Mouse (Mus musculus) embryonic facial prominence, embryonic 10.5 days (tissue): Measurements from ENCODE around the gene D8Ertd738e. TPM values are rescaled to one million over a fixed set of nuclear protein-coding genes. Genes with fewer than 3 reads are reported as not detected.

Source experiments
- DNase-seq: peaks from one replicate; pipeline ENCODE4 v3.0.0-alpha.2; 2017; ENCODE audit warnings: low spot score
- H3K27ac ChIP-seq: fragments of 300-500 bp; sonication (generic); replicated peaks from 2 replicates; pipeline ENCODE4 v1.5.1; 2016; ENCODE audit warnings: mild to moderate bottlenecking
- H3K27me3 ChIP-seq: fragments of 300-500 bp; sonication (generic); replicated peaks from 2 replicates; pipeline ENCODE4 v1.6.1; 2016; ENCODE audit warnings: low read depth, mild to moderate bottlenecking; ENCODE audit not compliant: poor library complexity, severe bottlenecking
- H3K36me3 ChIP-seq: fragments of 300-500 bp; sonication (generic); replicated peaks from 2 replicates; pipeline ENCODE4 v1.6.1; 2016; ENCODE audit warnings: mild to moderate bottlenecking, moderate library complexity
- H3K4me1 ChIP-seq: fragments of 300-500 bp; sonication (generic); 2 replicates; pipeline ENCODE4 v1.6.1; 2016
- H3K4me3 ChIP-seq: fragments of 300-500 bp; sonication (generic); 2 replicates; pipeline ENCODE4 v1.5.1; 2016; ENCODE audit warnings: mild to moderate bottlenecking, moderate library complexity
- H3K9me3 ChIP-seq: fragments of 300-500 bp; sonication (generic); 2 replicates; pipeline ENCODE4 v1.6.1; 2016; ENCODE audit warnings: mild to moderate bottlenecking
- WGBS: fragments of 180-500 bp; shearing (Covaris S2); methylation state at CpG from one replicate; pipeline ENCODE4 v1.1.7; 2016; 5-methylcytosine and 5-hydroxymethylcytosine counted together
- polyA plus RNA-seq: library from polyadenylated mRNA; unstranded; fragments of >200 nt; fragmentation: Nextera tagmentation; extraction: Ambion mirVana; gene quantifications from 2 replicates; pipeline ENCODE4 v1.2.1, GENCODE M21; 2016

The D8Ertd738e gene
- polyA plus RNA-seq, 1 experiment from 2014 or later, result 427 TPM

DNA sequence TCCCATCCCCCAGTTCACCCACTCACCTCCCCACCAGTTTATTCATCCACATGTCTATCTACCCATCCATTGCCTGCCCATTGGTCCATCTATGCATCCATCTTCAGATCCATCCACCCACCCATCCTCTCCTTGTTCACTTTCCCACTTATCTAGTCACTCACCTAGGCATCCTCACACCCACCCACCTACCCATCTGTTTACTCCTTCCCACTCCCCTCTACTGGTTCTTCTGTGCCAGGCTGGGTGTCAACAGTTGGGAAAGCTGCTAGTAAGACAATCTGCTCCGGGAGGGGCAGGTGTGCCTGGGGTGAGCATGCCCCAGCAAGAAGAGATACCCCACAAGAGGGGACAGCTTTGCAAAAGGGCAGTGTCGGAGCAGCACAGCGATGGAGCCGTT, 11.6 kb upstream of the D8Ertd738e start:
- H3K4me3 ChIP-seq, result no peak overlapping the region
- no peak overlapping the region for H3K27ac ChIP-seq
- WGBS, result 95% methylated on average over 4 of the region's 4 CpGs
- H3K9me3 ChIP-seq, result no peaks in the 10 kb centered on the region
- peaks cover 18% of the 10 kb centered on the region for H3K4me1 ChIP-seq
- peaks cover 83% of the 10 kb centered on the region for H3K36me3 ChIP-seq
- DNase-seq, result no peak
- no peaks in the 10 kb centered on the region for H3K27me3 ChIP-seq

DNA sequence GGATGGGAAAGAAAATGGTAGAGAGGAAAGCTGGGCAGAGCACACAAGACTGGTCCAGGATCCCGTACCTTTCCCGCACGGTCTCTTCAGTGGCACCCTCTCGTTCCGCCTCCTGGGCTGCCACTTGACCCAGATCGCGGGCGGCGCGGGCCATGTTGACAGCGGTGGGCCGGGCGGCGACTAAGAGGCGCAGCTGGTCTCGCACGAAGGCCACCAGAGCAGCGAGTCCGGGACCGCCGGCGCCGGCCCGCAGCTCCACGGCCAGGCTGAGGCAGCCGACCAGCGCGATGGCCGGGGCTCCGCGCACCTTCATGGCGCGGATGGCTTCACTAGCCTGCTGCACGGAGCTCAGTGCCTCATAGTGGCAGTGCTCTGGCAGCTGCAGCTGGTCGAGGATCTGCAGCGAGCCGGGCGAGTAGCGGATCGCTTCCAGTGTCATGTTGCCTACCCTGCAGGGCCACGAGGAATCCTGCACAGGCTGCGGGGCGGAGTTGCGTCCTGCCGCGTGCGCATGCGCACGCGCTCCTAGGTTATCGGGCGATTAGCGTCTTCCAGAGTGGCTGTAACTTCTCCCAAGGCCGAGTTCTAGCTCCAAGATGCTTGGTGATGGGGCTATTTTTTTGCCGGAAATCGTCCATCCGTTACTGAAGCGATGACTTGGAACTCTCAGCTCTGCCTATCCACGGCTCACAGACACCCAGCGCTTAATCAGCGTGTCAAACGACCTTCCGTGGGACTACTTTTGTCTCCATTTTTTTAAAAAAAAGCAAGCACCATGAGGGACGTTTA, 7.5 kb upstream of the D8Ertd738e start, which contains the start of gene Mri1:
TSS of gene Mri1 (minus strand) at position 505 of the 789 bp plus-strand sequence.
- H3K4me1 ChIP-seq, result peaks cover 22% of the 10 kb centered on the region
- no peaks in the 10 kb centered on the region for H3K27me3 ChIP-seq
- H3K4me3 ChIP-seq, result peak within 1 kb of the TSS; percentile 89
- H3K27ac ChIP-seq, result peak within 1 kb of the TSS; percentile 89
- H3K36me3 ChIP-seq, result peaks cover 82% of the 10 kb centered on the region
- DNase-seq, result peak; percentile 94
- no peaks in the 10 kb centered on the region for H3K9me3 ChIP-seq
- under 1% methylated on average over 64 of the region's 64 CpGs for WGBS

DNA sequence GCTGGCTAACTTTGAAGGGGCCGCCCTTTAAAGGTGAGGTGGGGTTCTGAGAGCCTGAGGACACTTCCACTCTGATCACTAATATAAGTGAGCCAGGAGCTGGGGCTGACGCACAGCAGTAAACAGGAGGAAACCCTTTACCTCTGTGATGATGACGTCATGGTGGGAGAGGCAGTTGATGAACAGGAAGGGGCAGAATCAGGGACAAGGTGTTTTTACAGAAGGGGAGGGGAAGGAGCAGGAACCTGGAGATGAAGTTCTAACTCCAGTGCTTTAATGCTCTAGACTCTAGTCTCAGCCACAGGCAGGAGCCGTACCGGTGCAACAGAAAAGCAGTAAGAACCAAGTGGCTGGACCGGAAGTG, 6.9 kb upstream of the D8Ertd738e start:
- Histone ChIP-seq H3K4me3 (peak overlapping the region; percentile 89), H3K27me3 (no peaks in the 10 kb centered on the region), H3K27ac (peak overlapping the region; percentile 89), H3K9me3 (no peaks in the 10 kb centered on the region), H3K4me1 (peaks cover 22% of the 10 kb centered on the region), H3K36me3 (peaks cover 82% of the 10 kb centered on the region)
- 15% methylated on average over 6 of the region's 6 CpGs for WGBS
- DNase-seq, result no peak

DNA sequence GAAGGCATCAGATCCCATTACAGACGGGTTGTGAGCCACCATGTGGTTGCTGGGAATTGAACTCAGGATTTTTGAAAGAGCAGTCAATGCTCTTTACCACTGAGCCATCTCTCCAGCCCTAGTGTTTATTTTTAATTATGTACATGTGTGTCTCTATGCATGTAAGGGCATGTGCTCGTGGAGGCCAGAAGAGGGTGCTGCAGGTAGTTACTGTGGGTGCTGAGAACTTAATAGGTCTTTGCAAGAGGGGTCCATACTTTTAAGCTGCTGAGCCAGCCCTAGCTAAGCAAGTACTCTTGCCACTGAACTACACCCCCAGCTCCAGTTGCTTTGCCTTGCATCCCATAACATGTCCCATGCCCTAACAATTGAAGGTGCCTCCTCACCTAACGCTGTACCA, 6.3 kb upstream of the D8Ertd738e start:
- H3K27ac ChIP-seq, result peak overlapping the region; percentile 89
- no peaks in the 10 kb centered on the region for H3K27me3 ChIP-seq
- no peaks in the 10 kb centered on the region for H3K9me3 ChIP-seq
- peaks cover 22% of the 10 kb centered on the region for H3K4me1 ChIP-seq
- H3K36me3 ChIP-seq, result peaks cover 82% of the 10 kb centered on the region
- H3K4me3 ChIP-seq, result peak overlapping the region; percentile 89
- DNase-seq, result no peak
- WGBS, result 81% methylated on average over 3 of the region's 3 CpGs

DNA sequence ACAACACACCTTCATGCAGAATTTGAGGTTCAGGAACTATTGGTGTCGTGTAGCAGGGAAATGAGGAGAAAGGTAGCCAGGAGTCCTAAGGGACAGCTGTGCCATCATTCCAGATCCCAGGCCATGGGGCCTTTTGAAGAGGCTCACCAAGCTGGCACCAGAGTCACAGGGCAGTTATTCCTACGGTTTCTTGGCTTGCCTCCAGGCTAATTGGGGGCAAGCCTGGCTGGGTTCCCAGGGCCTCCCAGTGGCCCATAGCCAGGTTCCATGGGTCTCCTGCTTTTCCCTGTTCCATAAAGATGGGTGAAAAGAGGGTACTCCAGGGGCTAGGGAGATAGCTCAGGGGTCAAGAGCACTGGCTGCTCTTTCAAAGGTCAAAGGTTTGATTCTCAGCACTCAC, 7.7 kb downstream of the D8Ertd738e start:
- Histone ChIP-seq H3K4me3 (no peak overlapping the region), H3K9me3 (no peaks in the 10 kb centered on the region), H3K27me3 (no peaks in the 10 kb centered on the region), H3K36me3 (peaks cover 36% of the 10 kb centered on the region), H3K27ac (no peak overlapping the region), H3K4me1 (peaks cover 8% of the 10 kb centered on the region)
- no peak for DNase-seq
- 80% methylated on average over 2 of the region's 2 CpGs for WGBS

DNA sequence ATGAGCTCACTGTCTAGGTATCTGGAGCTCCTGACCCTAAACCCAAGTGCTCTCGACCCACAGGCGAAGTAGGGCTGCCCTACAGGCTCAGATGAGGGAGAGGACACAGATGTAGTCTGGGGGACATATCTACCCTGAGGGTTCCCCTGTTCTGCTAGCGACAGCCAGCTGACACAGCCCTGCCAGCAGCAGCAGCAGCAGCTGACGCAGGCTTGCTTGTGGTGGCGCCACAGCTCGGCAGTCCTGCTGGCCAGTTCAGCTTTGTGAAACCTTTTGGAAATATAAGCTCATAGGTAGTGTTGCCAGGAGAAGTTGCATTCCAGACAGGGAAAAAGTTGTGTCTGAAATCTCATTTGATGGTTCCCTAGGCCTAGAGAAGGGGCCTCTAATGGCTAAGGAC, 8.4 kb downstream of the D8Ertd738e start:
- H3K4me1 ChIP-seq, result peaks cover 11% of the 10 kb centered on the region
- no peak overlapping the region for H3K27ac ChIP-seq
- peaks cover 30% of the 10 kb centered on the region for H3K36me3 ChIP-seq
- H3K27me3 ChIP-seq, result no peaks in the 10 kb centered on the region
- H3K9me3 ChIP-seq, result no peaks in the 10 kb centered on the region
- 59% methylated on average over 6 of the region's 6 CpGs for WGBS
- no peak for DNase-seq
- no peak overlapping the region for H3K4me3 ChIP-seq

DNA sequence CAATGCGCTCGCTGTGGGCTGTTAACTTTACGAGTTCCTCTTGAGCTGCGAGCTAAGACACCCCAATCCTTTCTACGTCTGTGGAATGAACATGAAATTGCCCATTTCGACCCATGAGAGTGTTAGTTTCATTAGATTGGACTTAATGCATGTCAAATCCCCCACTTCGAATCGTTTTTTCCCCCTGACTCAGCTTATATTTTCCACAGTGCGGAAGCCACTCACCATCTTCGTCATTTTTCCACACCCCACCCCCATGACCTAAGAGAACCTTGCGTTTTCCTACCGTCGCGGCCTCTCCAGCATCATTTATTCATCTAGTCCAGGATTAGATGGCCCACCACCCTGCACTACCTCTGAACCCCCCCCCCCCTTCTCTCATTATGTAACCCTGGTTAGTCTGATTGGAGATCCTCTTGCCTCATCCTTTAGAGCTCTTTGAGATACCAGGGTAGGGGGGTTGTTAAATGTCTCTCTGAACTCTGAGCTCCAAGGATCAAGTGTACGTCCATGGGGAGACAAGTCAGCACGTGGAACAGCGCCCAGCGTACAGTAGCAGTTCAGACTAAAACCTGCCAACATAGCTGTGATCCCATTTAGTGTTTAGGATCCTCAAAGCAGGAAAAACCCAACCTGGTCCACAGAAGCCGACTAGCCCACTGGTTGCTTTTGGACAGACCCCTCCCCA, 11.8 kb downstream of the D8Ertd738e start:
- H3K9me3 ChIP-seq, result no peaks in the 10 kb centered on the region
- H3K27me3 ChIP-seq, result no peaks in the 10 kb centered on the region
- H3K4me1 ChIP-seq, result peaks cover 28% of the 10 kb centered on the region
- peak overlapping the region; percentile 98 for H3K4me3 ChIP-seq
- peaks cover 23% of the 10 kb centered on the region for H3K36me3 ChIP-seq
- DNase-seq, result no peak
- 20% methylated on average over 19 of the region's 19 CpGs for WGBS
- H3K27ac ChIP-seq, result peak overlapping the region; percentile 97

DNA sequence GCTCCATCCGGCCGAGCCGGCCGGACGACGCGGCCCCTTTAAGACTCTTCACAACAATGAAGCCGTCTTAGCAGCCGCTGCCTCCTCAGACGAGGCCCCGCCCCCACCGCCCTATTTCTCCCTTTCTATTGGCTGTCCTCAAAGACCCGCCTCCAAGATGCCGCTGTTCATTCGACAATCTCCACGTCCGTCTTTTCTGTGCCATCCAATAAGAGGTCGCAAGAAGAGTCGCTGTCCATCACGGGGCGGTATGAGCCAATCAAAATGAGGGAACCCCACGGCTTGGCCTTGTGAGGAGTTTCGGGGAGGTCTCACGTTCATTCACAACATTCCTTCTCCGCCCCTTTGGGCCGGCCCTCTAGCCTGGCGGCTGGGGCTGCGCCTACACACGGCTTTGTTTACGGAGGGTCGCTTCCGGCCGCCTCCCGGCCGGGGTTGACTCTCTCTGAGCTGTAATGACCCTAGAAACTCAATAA, 12.5 kb downstream of the D8Ertd738e start, which contains the start of gene Zswim4:
TSS of gene Zswim4 (minus strand) at position 58 of the 476 bp plus-strand sequence.
- H3K9me3 ChIP-seq, result no peaks in the 10 kb centered on the region
- no peaks in the 10 kb centered on the region for H3K27me3 ChIP-seq
- peak within 1 kb of the TSS; percentile 98 for H3K4me3 ChIP-seq
- peak; percentile 98 for DNase-seq
- H3K4me1 ChIP-seq, result peaks cover 28% of the 10 kb centered on the region
- peaks cover 29% of the 10 kb centered on the region for H3K36me3 ChIP-seq
- H3K27ac ChIP-seq, result peak within 1 kb of the TSS; percentile 97
- under 1% methylated on average over 35 of the region's 35 CpGs for WGBS

DNA sequence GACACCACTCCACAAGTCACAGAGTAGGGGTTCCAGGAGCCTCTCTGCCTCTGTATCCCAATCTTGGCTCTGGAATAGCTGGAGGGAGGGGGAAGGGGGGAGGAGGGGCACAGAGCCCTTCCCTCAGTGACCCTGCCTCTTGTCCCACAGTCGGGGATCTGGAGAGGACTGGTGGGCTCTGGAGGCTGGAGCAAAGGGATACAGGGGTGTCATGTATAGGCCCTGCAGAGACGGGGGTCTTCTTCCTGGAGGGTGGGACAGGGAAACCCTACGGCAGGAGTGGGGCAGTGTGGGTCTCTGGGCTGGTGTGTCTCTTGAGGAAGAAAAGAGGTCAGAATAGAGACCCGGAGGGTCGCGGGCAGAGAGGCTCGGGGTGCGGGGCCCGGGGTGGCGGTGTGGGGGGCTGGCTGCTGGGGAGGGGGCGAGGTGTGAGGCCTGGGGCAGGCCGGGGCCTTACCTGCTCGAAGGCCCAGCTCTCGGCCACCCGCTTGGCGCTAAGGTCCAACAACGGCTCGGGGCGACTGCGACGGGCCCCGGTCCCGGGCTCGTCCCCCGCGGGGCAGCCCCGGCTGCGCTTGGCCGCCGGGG, 13.0 kb downstream of the D8Ertd738e start:
- peak; percentile 37 for DNase-seq

DNA sequence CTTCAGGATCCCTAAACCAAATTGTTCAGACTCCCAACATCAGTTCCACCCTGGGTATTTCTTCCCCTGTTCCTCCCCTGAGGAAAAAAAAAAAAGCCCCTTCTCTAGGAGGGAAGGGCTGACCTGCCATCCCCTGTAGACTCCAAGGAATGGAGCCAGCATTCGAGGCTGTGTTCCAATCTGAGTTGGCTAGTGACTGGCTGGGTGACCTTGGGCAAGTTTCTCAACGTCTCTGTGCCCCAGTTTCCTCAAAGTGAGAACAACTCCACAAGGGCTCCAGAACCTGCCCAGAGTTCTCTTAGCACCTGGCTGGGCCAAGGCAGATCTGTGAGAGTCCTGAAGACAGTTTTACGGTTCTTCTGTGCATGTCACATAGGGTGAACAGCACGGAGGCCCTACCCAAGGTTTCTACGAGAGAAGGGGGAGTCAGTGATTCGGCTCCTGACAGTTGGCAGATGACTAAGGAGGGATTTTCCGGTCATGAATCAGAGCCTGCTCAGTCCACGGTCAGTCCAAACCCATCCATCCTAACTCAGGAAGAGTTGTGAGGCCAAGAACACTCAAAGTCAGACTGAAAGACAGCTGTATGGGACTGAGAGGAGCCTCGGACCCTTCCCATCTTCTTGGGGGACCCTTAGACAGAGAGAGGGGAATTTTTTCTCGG, 13.6 kb downstream of the D8Ertd738e start:
- DNase-seq, result no peak
- Histone ChIP-seq H3K4me3 (peak overlapping the region; percentile 98), H3K36me3 (peaks cover 41% of the 10 kb centered on the region), H3K9me3 (no peaks in the 10 kb centered on the region), H3K27me3 (no peaks in the 10 kb centered on the region), H3K27ac (peak overlapping the region; percentile 97), H3K4me1 (peaks cover 28% of the 10 kb centered on the region)
- WGBS, result 46% methylated on average over 10 of the region's 10 CpGs

More for the DNA sequence above, 13.0 kb downstream of the D8Ertd738e start:
- WGBS, result under 1% methylated on average over 30 of the region's 30 CpGs
- no peaks in the 10 kb centered on the region for H3K27me3 ChIP-seq
- H3K9me3 ChIP-seq, result no peaks in the 10 kb centered on the region
- H3K4me3 ChIP-seq, result peak overlapping the region; percentile 98
- H3K27ac ChIP-seq, result peak overlapping the region; percentile 97
- H3K36me3 ChIP-seq, result peaks cover 35% of the 10 kb centered on the region
- H3K4me1 ChIP-seq, result peaks cover 28% of the 10 kb centered on the region

DNA sequence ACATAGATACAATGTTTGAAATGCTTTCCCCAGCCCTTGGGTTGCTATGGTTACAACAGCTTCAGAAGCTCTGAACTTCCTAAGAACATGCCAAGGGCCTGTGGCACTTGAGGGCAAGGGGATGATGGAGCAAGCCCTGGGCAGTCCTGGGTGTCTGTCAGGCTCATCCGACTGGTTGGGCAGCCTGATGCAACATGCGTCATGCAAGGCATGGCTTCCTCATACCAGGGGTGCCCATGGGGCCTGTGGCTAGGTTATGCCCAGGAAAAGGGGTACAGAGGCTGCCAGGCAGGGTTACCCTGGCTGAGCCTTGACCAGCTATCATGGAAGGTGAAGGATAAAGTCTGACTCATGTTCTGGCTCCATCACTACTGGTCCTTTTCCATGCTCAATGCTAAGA, 16.5 kb downstream of the D8Ertd738e start:
- Histone ChIP-seq H3K4me3 (no peak overlapping the region), H3K4me1 (peaks cover 26% of the 10 kb centered on the region), H3K27me3 (no peaks in the 10 kb centered on the region), H3K36me3 (peaks cover 69% of the 10 kb centered on the region), H3K9me3 (no peaks in the 10 kb centered on the region), H3K27ac (no peak overlapping the region)
- DNase-seq, result no peak
- 91% methylated on average over 2 of the region's 2 CpGs for WGBS

DNA sequence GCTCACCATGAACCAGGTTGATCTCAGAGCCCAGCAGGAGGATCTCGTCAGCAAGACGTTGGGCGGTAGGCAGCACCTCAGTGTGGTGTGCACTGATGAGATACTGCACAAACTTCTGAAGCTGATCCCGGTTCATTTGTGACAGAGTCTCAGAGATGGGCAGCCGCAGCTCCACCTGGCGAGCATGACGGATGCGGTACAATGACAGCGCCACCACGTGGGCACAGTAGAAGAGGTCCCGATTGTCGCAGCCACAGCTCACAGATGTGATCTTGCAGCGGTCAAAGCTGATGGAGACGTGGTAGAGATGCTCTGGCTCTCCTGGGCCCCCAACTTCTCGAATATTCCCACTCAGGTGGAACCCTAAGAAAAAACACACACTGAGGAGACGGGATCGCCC, 18.8 kb downstream of the D8Ertd738e start:
- no peak overlapping the region for H3K27ac ChIP-seq
- WGBS, result 80% methylated on average over 17 of the region's 17 CpGs
- peak; percentile 24 for DNase-seq
- no peak overlapping the region for H3K4me3 ChIP-seq
- H3K27me3 ChIP-seq, result no peaks in the 10 kb centered on the region
- H3K4me1 ChIP-seq, result peaks cover 12% of the 10 kb centered on the region
- H3K36me3 ChIP-seq, result peaks cover 92% of the 10 kb centered on the region
- no peaks in the 10 kb centered on the region for H3K9me3 ChIP-seq
